Mouse (Mus musculus) heart, postnatal 0 days (tissue): ENCODE data around the gene Kcnc2. TPM values are rescaled to one million over a fixed set of nuclear protein-coding genes. Genes with fewer than 3 reads are reported as not detected.

Source experiments
- ATAC-seq: fragments of 200-750 bp; cut with Nextera tagmentation; 2 replicates; pipeline ENCODE4 v1.8.0; 2017; ENCODE audit warnings: low read depth, moderate number of reproducible peaks, moderate library complexity; ENCODE audit not compliant: insufficient read depth
- DNase-seq: peaks from one replicate; pipeline ENCODE4 v3.0.0-alpha.2; 2016; ENCODE audit warnings: low spot score
- H3K27ac ChIP-seq: fragments of 300-500 bp; sonication (generic); 2 replicates; pipeline ENCODE4 v1.5.1; 2014; ENCODE audit warnings: low read depth, mild to moderate bottlenecking
- H3K27me3 ChIP-seq: fragments of 300-500 bp; sonication (generic); 2 replicates; pipeline ENCODE4 v1.6.1; 2014; ENCODE audit warnings: low read length, mixed read lengths; ENCODE audit not compliant: control insufficient read depth, insufficient read depth
- H3K36me3 ChIP-seq: fragments of 300-500 bp; sonication (generic); replicated peaks from 2 replicates; pipeline ENCODE4 v1.6.1; 2014; ENCODE audit warnings: low read length, mixed read lengths; ENCODE audit not compliant: control insufficient read depth, insufficient read depth
- H3K4me1 ChIP-seq: fragments of 300-500 bp; sonication (generic); 2 replicates; pipeline ENCODE4 v1.6.1; 2014; ENCODE audit warnings: antibody characterized with exemption; ENCODE audit not compliant: control insufficient read depth, insufficient read depth
- H3K4me2 ChIP-seq: fragments of 300-500 bp; sonication (generic); 2 replicates; pipeline ENCODE4 v1.6.1; 2014; ENCODE audit warnings: low read depth, mild to moderate bottlenecking, low read length, moderate library complexity
- H3K4me3 ChIP-seq: fragments of 300-500 bp; sonication (generic); 2 replicates; pipeline ENCODE4 v1.5.1; 2014; ENCODE audit warnings: low read depth, low read length
- H3K9ac ChIP-seq: fragments of 300-500 bp; sonication (generic); replicated peaks from 2 replicates; pipeline ENCODE4 v1.6.1; 2014; ENCODE audit warnings: low read depth, low read length, mixed read lengths
- H3K9me3 ChIP-seq: fragments of 300-500 bp; sonication (generic); replicated peaks from 2 replicates; pipeline ENCODE4 v1.6.1; 2016; ENCODE audit warnings: low read length; ENCODE audit not compliant: control insufficient read depth
- CTCF ChIP-seq: IDR thresholded peaks from 2 replicates; pipeline ENCODE4 v1.5.1; 2016; ENCODE audit warnings: antibody characterized with exemption, control low read depth, low read depth
- EP300 ChIP-seq: IDR thresholded peaks from 2 replicates; pipeline ENCODE4 v1.6.1; 2016; ENCODE audit warnings: antibody characterized with exemption, low read depth
- WGBS: fragments of 180-500 bp; shearing (Covaris S2); extraction: QIAGEN DNeasy Blood & Tissue Kit; methylation state at CpG from one replicate; pipeline ENCODE4 v1.1.7; 2014; 5-methylcytosine and 5-hydroxymethylcytosine counted together
- polyA plus RNA-seq: library from polyadenylated mRNA; unstranded; fragments of >200 nt; fragmentation: Nextera tagmentation; extraction: Ambion mirVana; gene quantifications from 2 replicates; pipeline ENCODE4 v1.2.1, GENCODE M21; 2015
- total RNA-seq: library from RNA; depleted of rRNA; stranded (reverse); fragments of >200 nt; gene quantifications from 2 replicates; pipeline ENCODE4 v1.2.3, GENCODE M21; 2014; ENCODE audit warnings: low replicate concordance

The Kcnc2 gene
- total and polyA plus RNA-seq, 2 experiments from 2014 or later: 1.2 to 3.0 TPM

DNA sequence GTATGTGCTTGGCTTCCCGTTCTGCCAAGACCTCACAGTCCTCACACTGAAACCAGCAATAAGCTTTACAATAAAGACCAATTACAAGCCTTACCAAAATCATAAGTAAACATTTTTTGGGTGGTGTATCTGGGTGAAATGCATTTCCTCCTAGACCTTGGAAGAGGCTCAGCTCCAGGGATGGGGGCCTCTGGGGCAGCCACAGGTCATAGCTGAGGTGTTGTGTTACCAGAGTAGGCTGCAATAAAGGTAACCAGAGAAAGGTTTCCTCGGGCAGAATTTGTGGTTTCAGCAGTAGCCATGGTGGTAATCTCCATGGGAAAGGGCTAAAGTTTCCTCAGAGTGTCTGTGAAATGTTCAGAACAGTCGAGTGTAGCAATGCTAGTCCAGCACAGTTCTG, 97.4 kb downstream of the Kcnc2 start:
- TF ChIP-seq CTCF: no peak
- no peak for TF ChIP-seq EP300
- no peaks in the 10 kb centered on the region for H3K9me3 ChIP-seq
- 64% methylated on average over 3 of the region's 3 CpGs for WGBS
- no peaks in the 10 kb centered on the region for H3K27me3 ChIP-seq
- ATAC-seq (no peak), DNase-seq (no peak)
- H3K36me3 ChIP-seq: no peaks in the 10 kb centered on the region
- H3K4me2 ChIP-seq: no peak overlapping the region
- no peak overlapping the region for H3K9ac ChIP-seq
- H3K4me3 ChIP-seq: no peak overlapping the region
- H3K27ac ChIP-seq: no peak overlapping the region
- H3K4me1 ChIP-seq: no peaks in the 10 kb centered on the region

GRCm38 (mm10) chr10:112377163-112377562, 106.2 kb downstream of the Kcnc2 start:
- no peak overlapping the region for H3K9ac ChIP-seq
- no peak for ATAC-seq
- H3K9me3 ChIP-seq: no peaks in the 10 kb centered on the region
- TF ChIP-seq EP300 (no peak), CTCF (no peak)
- no peaks in the 10 kb centered on the region for H3K36me3 ChIP-seq
- 78% methylated on average over 5 of the region's 5 CpGs for WGBS
- DNase-seq: no peak
- H3K27me3 ChIP-seq: no peaks in the 10 kb centered on the region
- no peak overlapping the region for H3K4me3 ChIP-seq
- H3K4me2 ChIP-seq: no peak overlapping the region
- no peaks in the 10 kb centered on the region for H3K4me1 ChIP-seq
- no peak overlapping the region for H3K27ac ChIP-seq

GRCm38 (mm10) chr10:112378465-112378864, 107.5 kb downstream of the Kcnc2 start:
- no peaks in the 10 kb centered on the region for H3K9me3 ChIP-seq
- H3K4me1 ChIP-seq: no peaks in the 10 kb centered on the region
- no peak overlapping the region for H3K4me2 ChIP-seq
- H3K9ac ChIP-seq: no peak overlapping the region
- H3K27ac ChIP-seq: no peak overlapping the region
- no peak overlapping the region for H3K4me3 ChIP-seq
- ATAC-seq: no peak
- WGBS: 59% methylated on average over 6 of the region's 6 CpGs
- no peaks in the 10 kb centered on the region for H3K27me3 ChIP-seq
- no peak for DNase-seq
- H3K36me3 ChIP-seq: no peaks in the 10 kb centered on the region
- TF ChIP-seq EP300: no peak
- TF ChIP-seq CTCF: no peak

- Histone ChIP-seq H3K27me3 (no peaks in the 10 kb centered on the region), H3K4me2 (no peak overlapping the region), H3K36me3 (no peaks in the 10 kb centered on the region), H3K27ac (no peak overlapping the region), H3K9ac (no peak overlapping the region), H3K4me3 (no peak overlapping the region), H3K9me3 (no peaks in the 10 kb centered on the region), H3K4me1 (no peaks in the 10 kb centered on the region)
- ATAC-seq: no peak
- TF ChIP-seq EP300 (no peak), CTCF (no peak)
- DNase-seq: no peak
- 83% methylated on average over 6 of the region's 6 CpGs for WGBS
These were observed 109.7 kb downstream of the Kcnc2 start for GRCm38 (mm10) chr10:112380590-112380989.

DNA sequence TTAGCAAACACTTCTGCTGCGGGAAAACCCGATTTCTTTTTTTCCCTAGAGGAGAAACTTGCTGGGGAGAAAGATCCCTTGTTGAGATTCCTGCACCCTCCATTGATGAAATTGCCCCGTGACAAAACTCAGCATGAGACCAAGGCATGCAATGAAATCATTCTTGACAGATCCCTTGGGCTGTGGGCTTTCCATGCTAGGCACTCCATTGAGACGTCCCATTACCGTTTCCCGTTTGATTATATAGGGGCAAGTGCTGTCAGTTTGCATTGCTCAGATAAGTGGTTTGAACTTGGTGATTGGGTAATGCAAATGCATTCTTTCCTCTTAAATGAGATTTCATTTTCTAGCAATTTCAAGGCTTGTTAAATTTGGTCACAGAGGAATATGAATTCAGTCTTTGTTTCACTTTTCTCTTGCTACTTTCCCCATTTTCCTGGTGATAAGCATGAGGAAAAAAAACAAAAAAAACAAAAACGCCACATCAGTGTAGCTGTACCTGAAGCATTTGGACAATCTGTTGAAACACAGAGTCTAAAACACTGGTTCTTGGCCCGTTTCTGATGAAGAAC, 123.6 kb downstream of the Kcnc2 start:
- 66% methylated on average over 8 of the region's 8 CpGs for WGBS
- ATAC-seq (no peak), DNase-seq (no peak)
- no peak overlapping the region for H3K4me3 ChIP-seq
- no peak overlapping the region for H3K9ac ChIP-seq
- TF ChIP-seq EP300 (no peak), CTCF (no peak)
- H3K9me3 ChIP-seq: no peaks in the 10 kb centered on the region
- H3K36me3 ChIP-seq: no peaks in the 10 kb centered on the region
- no peak overlapping the region for H3K4me2 ChIP-seq
- no peak overlapping the region for H3K27ac ChIP-seq
- no peaks in the 10 kb centered on the region for H3K4me1 ChIP-seq
- H3K27me3 ChIP-seq: no peaks in the 10 kb centered on the region

DNA sequence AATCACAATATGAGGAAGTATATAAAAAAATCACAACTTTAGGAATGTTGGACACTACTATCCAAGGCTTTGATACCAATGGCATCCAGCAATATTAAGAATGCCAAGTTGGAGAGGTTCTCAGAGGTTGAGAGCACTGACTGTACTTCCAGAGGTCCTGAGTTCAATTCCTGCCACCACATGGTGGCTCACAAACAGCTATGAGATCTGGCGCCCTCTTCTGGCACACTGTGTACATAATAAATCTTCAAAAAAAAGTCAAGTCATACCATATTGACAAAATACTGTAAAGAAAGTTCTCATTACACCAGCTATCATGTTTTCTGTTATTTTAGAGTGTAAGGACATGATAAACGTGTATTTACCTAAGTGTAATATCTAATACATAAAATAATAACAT, 126.3 kb downstream of the Kcnc2 start:
- TF ChIP-seq CTCF: no peak
- no peak for TF ChIP-seq EP300
- no peak for DNase-seq
- no peak overlapping the region for H3K4me2 ChIP-seq
- H3K9ac ChIP-seq: no peak overlapping the region
- no peak overlapping the region for H3K4me3 ChIP-seq
- WGBS: 43% methylated on average over 2 of the region's 2 CpGs
- no peaks in the 10 kb centered on the region for H3K36me3 ChIP-seq
- H3K9me3 ChIP-seq: no peaks in the 10 kb centered on the region
- H3K4me1 ChIP-seq: no peaks in the 10 kb centered on the region
- no peak for ATAC-seq
- no peak overlapping the region for H3K27ac ChIP-seq
- no peaks in the 10 kb centered on the region for H3K27me3 ChIP-seq
